Mouse (Mus musculus) MEL (cell line): ENCODE results near the gene Traip. TPM values are rescaled to one million over a fixed set of nuclear protein-coding genes. Genes with fewer than 3 reads are reported as not detected.

Experiments
- DNase-seq: peaks from one replicate; pipeline ENCODE4 v3.0.0; 2011; ENCODE audit warnings: low read depth, low spot score
- H3K27ac ChIP-seq: 2 replicates; pipeline ENCODE4 v1.5.1; 2012; ENCODE audit warnings: low read depth, mild to moderate bottlenecking, control low read depth, low read length, moderate library complexity; ENCODE audit not compliant: control insufficient read depth
- H3K27me3 ChIP-seq, 2 experiments: fragments of 150-350 bp in 1 of 2; sonication (generic) in 1 of 2; 2 replicates each; pipeline ENCODE4 v1.6.1; 2012; ENCODE audit warnings: low read length in 2 of 2, mild to moderate bottlenecking in 2 of 2, improper control_type of control experiment in 1 of 2, moderate library complexity in 1 of 2; ENCODE audit not compliant: insufficient read depth in 2 of 2, control insufficient read depth in 1 of 2
- H3K36me3 ChIP-seq, 2 experiments: 2 replicates each; pipeline ENCODE4 v1.6.1; 2012 to 2014; ENCODE audit warnings: low read length in 2 of 2, improper control_type of control experiment in 1 of 2, inconsistent platforms in 1 of 2, mild to moderate bottlenecking in 1 of 2; ENCODE audit not compliant: insufficient read depth in 2 of 2, control insufficient read depth in 1 of 2
- H3K4me1 ChIP-seq, 2 experiments: fragments of 150-350 bp in 1 of 2; sonication (generic) in 1 of 2; 2 replicates each; pipeline ENCODE4 v1.6.1; 2012; ENCODE audit warnings: low read length in 2 of 2, improper control_type of control experiment in 1 of 2, mild to moderate bottlenecking in 1 of 2; ENCODE audit not compliant: insufficient read depth in 2 of 2, control insufficient read depth in 1 of 2
- H3K4me3 ChIP-seq, 2 experiments: fragments of 150-350 bp in 1 of 2; sonication (generic) in 1 of 2; 2 replicates each; pipeline ENCODE4 v1.5.1; 2012; ENCODE audit warnings: low read depth in 2 of 2, low read length in 2 of 2, mild to moderate bottlenecking in 2 of 2, moderate library complexity in 2 of 2, control low read depth in 1 of 2, improper control_type of control experiment in 1 of 2; ENCODE audit not compliant: control insufficient read depth in 1 of 2, insufficient read depth in 1 of 2
- H3K79me2 ChIP-seq: 2 replicates; pipeline ENCODE4 v1.6.1; 2012; ENCODE audit warnings: mild to moderate bottlenecking, low read length, moderate library complexity; ENCODE audit not compliant: control insufficient read depth, poor library complexity, insufficient read depth
- H3K9ac ChIP-seq: 2 replicates; pipeline ENCODE4 v1.6.1; 2012; ENCODE audit warnings: low read depth, mild to moderate bottlenecking, control low read depth, low read length, moderate library complexity; ENCODE audit not compliant: control insufficient read depth, poor library complexity, severe bottlenecking
- H3K9me3 ChIP-seq: fragments of 150-350 bp; sonication (generic); replicated peaks from 2 replicates; pipeline ENCODE4 v1.6.1; 2012; ENCODE audit warnings: mild to moderate bottlenecking, low read length, improper control_type of control experiment, moderate library complexity; ENCODE audit not compliant: insufficient read depth
- CHD1 ChIP-seq: IDR thresholded peaks from 2 replicates; pipeline ENCODE4 v1.6.1; 2012; ENCODE audit warnings: low read depth, mild to moderate bottlenecking, inconsistent platforms, low read length, improper control_type of control experiment
- GATA1 ChIP-seq: IDR thresholded peaks from 2 replicates; pipeline ENCODE4 v1.6.1; 2011; ENCODE audit warnings: low read depth, low read length, improper control_type of control experiment
- JUND ChIP-seq: IDR thresholded peaks from 2 replicates; pipeline ENCODE4 v1.6.1; 2011; ENCODE audit warnings: low read depth, mild to moderate bottlenecking, improper control_type of control experiment, low read length
- MAX ChIP-seq: IDR thresholded peaks from 2 replicates; pipeline ENCODE4 v1.6.1; 2011; ENCODE audit warnings: low read length, improper control_type of control experiment
- MYB ChIP-seq: IDR thresholded peaks from 2 replicates; pipeline ENCODE4 v1.6.1; 2011; ENCODE audit warnings: mild to moderate bottlenecking, low read depth, low read length, improper control_type of control experiment
- MYC ChIP-seq: IDR thresholded peaks from 2 replicates; pipeline ENCODE4 v1.6.1; 2011; ENCODE audit warnings: low read depth, mild to moderate bottlenecking, low read length, improper control_type of control experiment, moderate library complexity
- POLR2AphosphoS5 ChIP-seq: IDR thresholded peaks from 2 replicates; pipeline ENCODE4 v1.6.1; 2012; ENCODE audit warnings: low read depth, borderline replicate concordance, mild to moderate bottlenecking, inconsistent platforms, low read length, moderate library complexity, mixed read lengths
- SIN3A ChIP-seq: IDR thresholded peaks from 2 replicates; pipeline ENCODE4 v1.6.1; 2012; ENCODE audit warnings: low read length, improper control_type of control experiment, inconsistent platforms
- TCF12 ChIP-seq: IDR thresholded peaks from 2 replicates; pipeline ENCODE4 v1.6.1; 2014; ENCODE audit warnings: low read depth, mild to moderate bottlenecking, inconsistent platforms, low read length, improper control_type of control experiment, moderate library complexity
- UBTF ChIP-seq: IDR thresholded peaks from 2 replicates; pipeline ENCODE4 v1.6.1; 2012; ENCODE audit warnings: low read depth, mild to moderate bottlenecking, inconsistent platforms, low read length, improper control_type of control experiment, moderate library complexity, borderline replicate concordance; ENCODE audit not compliant: insufficient read depth
- ZC3H11A ChIP-seq: IDR thresholded peaks from 2 replicates; pipeline ENCODE4 v1.6.1; 2012; ENCODE audit warnings: low read depth, mild to moderate bottlenecking, inconsistent platforms, low read length, improper control_type of control experiment
- ZKSCAN1 ChIP-seq: IDR thresholded peaks from 2 replicates; pipeline ENCODE4 v1.6.1; 2012; ENCODE audit warnings: low read depth, mild to moderate bottlenecking, inconsistent platforms, low read length, improper control_type of control experiment, moderate library complexity
- polyA plus RNA-seq, 2 experiments: library from polyadenylated mRNA; stranded (reverse) in 1 of 2; unstranded in 1 of 2; fragments of >175 nt in 1 of 2; fragments of >200 nt in 1 of 2; gene quantifications; 2 replicates each; pipeline versions ENCODE4 v1.2.1 to v1.2.4; 2012; ENCODE audit warnings: low replicate concordance in 2 of 2, low read depth in 1 of 2; ENCODE audit not compliant: insufficient read length in 2 of 2, insufficient read depth in 1 of 2, missing spikeins in 1 of 2
- total RNA-seq: library from RNA; depleted of rRNA; stranded (reverse); fragments of 300-350 nt; gene quantifications from 2 replicates; pipeline ENCODE4 v1.2.3, GENCODE M21; 2012

The Traip gene
- total and polyA plus RNA-seq, 3 experiments: 43.6 to 65.2 TPM; not detected in 1

GRCm38 (mm10) chr9:107993013-107993412 is 43.1 kb downstream of the Traip start:
- H3K27me3 ChIP-seq: no peaks in the 10 kb centered on the region
- no peaks in the 10 kb centered on the region for H3K79me2 ChIP-seq
- peaks cover 5 to 15% of the 10 kb centered on the region in 2 experiments for H3K4me1 ChIP-seq
- no peak for DNase-seq
- no peaks in the 10 kb centered on the region for H3K9me3 ChIP-seq
- H3K36me3 ChIP-seq: peaks cover 0 to 8% of the 10 kb centered on the region in 2 experiments; a peak in 2 of 4 replicates
- no peak overlapping the region for H3K4me3 ChIP-seq
- TF ChIP-seq MAX: no peak
- TF ChIP-seq UBTF: no peak
- no peak for TF ChIP-seq MYC
- TF ChIP-seq ZC3H11A: no peak
- no peak for TF ChIP-seq MYB
- no peak overlapping the region for H3K27ac ChIP-seq
- H3K9ac ChIP-seq: no peak overlapping the region

- H3K79me2 ChIP-seq: no peaks in the 10 kb centered on the region
- no peaks in the 10 kb centered on the region for H3K9me3 ChIP-seq
- TF ChIP-seq ZKSCAN1 (no peak), TCF12 (no peak), GATA1 (peak; percentile 69), SIN3A (no peak), POLR2AphosphoS5 (no peak), MYB (no peak)
- no peak overlapping the region for H3K27ac ChIP-seq
- peak; percentile 56 for DNase-seq
- H3K4me1 ChIP-seq: peaks cover 5 to 15% of the 10 kb centered on the region in 2 experiments
- no peaks in the 10 kb centered on the region for H3K27me3 ChIP-seq
- no peak overlapping the region for H3K9ac ChIP-seq
- no peak overlapping the region for H3K4me3 ChIP-seq
- peaks cover 0 to 8% of the 10 kb centered on the region in 2 experiments; a peak in 2 of 4 replicates for H3K36me3 ChIP-seq
These were observed 44.5 kb downstream of the Traip start for GRCm38 (mm10) chr9:107994464-107994863.

GRCm38 (mm10) chr9:107995513-107995912 is 45.6 kb downstream of the Traip start:
- DNase-seq: no peak
- TF ChIP-seq CHD1: no peak
- no peak for TF ChIP-seq JUND
- no peak overlapping the region for H3K4me3 ChIP-seq
- H3K9me3 ChIP-seq: no peaks in the 10 kb centered on the region
- no peaks in the 10 kb centered on the region for H3K27me3 ChIP-seq
- H3K9ac ChIP-seq: no peak overlapping the region
- H3K36me3 ChIP-seq: peaks cover 0 to 4% of the 10 kb centered on the region in 2 experiments; a peak in 2 of 4 replicates
- no peak overlapping the region for H3K27ac ChIP-seq
- H3K4me1 ChIP-seq: peaks cover 0 to 10% of the 10 kb centered on the region in 2 experiments; a peak in 1 of 4 replicates
- no peaks in the 10 kb centered on the region for H3K79me2 ChIP-seq
